Mouse (Mus musculus): ENCODE results near the gene Lss. TPM values are rescaled to one million over a fixed set of nuclear protein-coding genes. Genes with fewer than 3 reads are reported as not detected.
A peak's percentile ranks its signal among the peaks of the same experiment; 100 is the strongest.

The Lss gene
- polyA plus RNA-seq, 1 experiment from 2014 or later, result 13.7 TPM

- Histone ChIP-seq H3K9me3 (ENCODE audit: control insufficient read depth) (no peaks in the 10 kb centered on the region), H3K4me2 (replicated peaks; ENCODE audit: low read depth) (no peak overlapping the region), H3K4me3 (ENCODE audit: low read depth, low read length) (no peak overlapping the region), H3K9ac (ENCODE audit: low read depth, low read length) (no peak overlapping the region), H3K36me3 (ENCODE audit: control insufficient read depth, insufficient read depth) (no peaks in the 10 kb centered on the region), H3K27me3 (replicated peaks; ENCODE audit: control insufficient read depth, insufficient read depth, low read length) (no peaks in the 10 kb centered on the region), H3K27ac (ENCODE audit: low read depth, low read length) (no peak overlapping the region), H3K4me1 (replicated peaks; ENCODE audit: control insufficient read depth, insufficient read depth, low read length) (no peaks in the 10 kb centered on the region)
- ATAC-seq, result no peak
- WGBS, result 87% methylated on average over 3 of the region's 3 CpGs
- no peak for TF ChIP-seq CTCF (IDR thresholded peaks at IDR 0.05; ENCODE audit: low read depth)
Measured at GRCm38 (mm10) chr10:76572151-76572550, 40.8 kb downstream of the Lss start.

GRCm38 (mm10) chr10:76575374-76575773, 44.0 kb downstream of the Lss start, which contains the start of gene Ftcd:
Ftcd (plus strand) TSS chr10:76575648.
- WGBS, result 73% methylated on average over 3 of the region's 3 CpGs
- Histone ChIP-seq H3K4me2 (replicated peaks; ENCODE audit: low read depth) (no peak within 1 kb of the TSS), H3K27me3 (replicated peaks; ENCODE audit: control insufficient read depth, insufficient read depth, low read length) (no peaks in the 10 kb centered on the region), H3K9ac (ENCODE audit: low read depth, low read length) (no peak within 1 kb of the TSS), H3K4me3 (ENCODE audit: low read depth, low read length) (no peak within 1 kb of the TSS), H3K36me3 (ENCODE audit: control insufficient read depth, insufficient read depth) (no peaks in the 10 kb centered on the region), H3K9me3 (ENCODE audit: control insufficient read depth) (no peaks in the 10 kb centered on the region), H3K27ac (ENCODE audit: low read depth, low read length) (no peak within 1 kb of the TSS), H3K4me1 (replicated peaks; ENCODE audit: control insufficient read depth, insufficient read depth, low read length) (no peaks in the 10 kb centered on the region)
- TF ChIP-seq CTCF (IDR thresholded peaks at IDR 0.05; ENCODE audit: low read depth), result no peak
- ATAC-seq, result no peak

- H3K4me2 ChIP-seq (replicated peaks; ENCODE audit: low read depth), result no peak overlapping the region
- H3K27ac ChIP-seq (ENCODE audit: low read depth, low read length), result no peak overlapping the region
- no peaks in the 10 kb centered on the region for H3K9me3 ChIP-seq (ENCODE audit: control insufficient read depth)
- H3K27me3 ChIP-seq (replicated peaks; ENCODE audit: control insufficient read depth, insufficient read depth, low read length), result no peaks in the 10 kb centered on the region
- no peaks in the 10 kb centered on the region for H3K4me1 ChIP-seq (replicated peaks; ENCODE audit: control insufficient read depth, insufficient read depth, low read length)
- no peak overlapping the region for H3K9ac ChIP-seq (ENCODE audit: low read depth, low read length)
- H3K36me3 ChIP-seq (ENCODE audit: control insufficient read depth, insufficient read depth), result no peaks in the 10 kb centered on the region
- no peak for TF ChIP-seq CTCF (IDR thresholded peaks at IDR 0.05; ENCODE audit: low read depth)
- H3K4me3 ChIP-seq (ENCODE audit: low read depth, low read length), result no peak overlapping the region
- 67% methylated on average over 7 of the region's 7 CpGs for WGBS
- no peak for ATAC-seq
Measured at GRCm38 (mm10) chr10:76576920-76577319, 45.5 kb downstream of the Lss start.

GRCm38 (mm10) chr10:76584138-76584537, 52.8 kb downstream of the Lss start:
- Histone ChIP-seq H3K9me3 (ENCODE audit: control insufficient read depth) (no peaks in the 10 kb centered on the region), H3K4me2 (replicated peaks; ENCODE audit: low read depth) (peak overlapping the region; percentile 32), H3K36me3 (ENCODE audit: control insufficient read depth, insufficient read depth) (no peaks in the 10 kb centered on the region), H3K9ac (ENCODE audit: low read depth, low read length) (no peak overlapping the region), H3K27ac (ENCODE audit: low read depth, low read length) (no peak overlapping the region), H3K4me3 (ENCODE audit: low read depth, low read length) (no peak overlapping the region), H3K4me1 (replicated peaks; ENCODE audit: control insufficient read depth, insufficient read depth, low read length) (no peaks in the 10 kb centered on the region), H3K27me3 (replicated peaks; ENCODE audit: control insufficient read depth, insufficient read depth, low read length) (no peaks in the 10 kb centered on the region)
- 15% methylated on average over 10 of the region's 10 CpGs for WGBS
- ATAC-seq, result no peak
- no peak for TF ChIP-seq CTCF (IDR thresholded peaks at IDR 0.05; ENCODE audit: low read depth)

- Histone ChIP-seq H3K27me3 (replicated peaks; ENCODE audit: control insufficient read depth, insufficient read depth, low read length) (no peaks in the 10 kb centered on the region), H3K36me3 (ENCODE audit: control insufficient read depth, insufficient read depth) (no peaks in the 10 kb centered on the region), H3K4me3 (ENCODE audit: low read depth, low read length) (no peak overlapping the region), H3K9me3 (ENCODE audit: control insufficient read depth) (no peaks in the 10 kb centered on the region), H3K9ac (ENCODE audit: low read depth, low read length) (no peak overlapping the region), H3K27ac (ENCODE audit: low read depth, low read length) (no peak overlapping the region), H3K4me1 (replicated peaks; ENCODE audit: control insufficient read depth, insufficient read depth, low read length) (no peaks in the 10 kb centered on the region), H3K4me2 (replicated peaks; ENCODE audit: low read depth) (no peak overlapping the region)
- no peak for ATAC-seq
- 44% methylated on average over 1 of the region's 1 CpGs for WGBS
- TF ChIP-seq CTCF (IDR thresholded peaks at IDR 0.05; ENCODE audit: low read depth), result no peak
Measured at GRCm38 (mm10) chr10:76586190-76586589, 54.8 kb downstream of the Lss start.

- H3K27ac ChIP-seq (ENCODE audit: low read depth, low read length), result no peak overlapping the region
- no peak overlapping the region for H3K4me3 ChIP-seq (ENCODE audit: low read depth, low read length)
- TF ChIP-seq CTCF (IDR thresholded peaks at IDR 0.05; ENCODE audit: low read depth), result no peak
- no peak overlapping the region for H3K4me2 ChIP-seq (replicated peaks; ENCODE audit: low read depth)
- WGBS, result 68% methylated on average over 11 of the region's 11 CpGs
- no peaks in the 10 kb centered on the region for H3K4me1 ChIP-seq (replicated peaks; ENCODE audit: control insufficient read depth, insufficient read depth, low read length)
- no peaks in the 10 kb centered on the region for H3K27me3 ChIP-seq (replicated peaks; ENCODE audit: control insufficient read depth, insufficient read depth, low read length)
- no peak overlapping the region for H3K9ac ChIP-seq (ENCODE audit: low read depth, low read length)
- H3K36me3 ChIP-seq (ENCODE audit: control insufficient read depth, insufficient read depth), result no peaks in the 10 kb centered on the region
- no peak for ATAC-seq
- no peaks in the 10 kb centered on the region for H3K9me3 ChIP-seq (ENCODE audit: control insufficient read depth)
Measured at GRCm38 (mm10) chr10:76590197-76590596, 58.8 kb downstream of the Lss start.

GRCm38 (mm10) chr10:76596338-76596737, 65.0 kb downstream of the Lss start:
- no peak for ATAC-seq
- no peak for TF ChIP-seq CTCF (IDR thresholded peaks at IDR 0.05; ENCODE audit: low read depth)
- 91% methylated on average over 31 of the region's 31 CpGs for WGBS
- no peak overlapping the region for H3K4me3 ChIP-seq (ENCODE audit: low read depth, low read length)
- no peak overlapping the region for H3K4me2 ChIP-seq (replicated peaks; ENCODE audit: low read depth)
- no peak overlapping the region for H3K27ac ChIP-seq (ENCODE audit: low read depth, low read length)
- no peaks in the 10 kb centered on the region for H3K27me3 ChIP-seq (replicated peaks; ENCODE audit: control insufficient read depth, insufficient read depth, low read length)
- H3K4me1 ChIP-seq (replicated peaks; ENCODE audit: control insufficient read depth, insufficient read depth, low read length), result no peaks in the 10 kb centered on the region
- no peaks in the 10 kb centered on the region for H3K36me3 ChIP-seq (ENCODE audit: control insufficient read depth, insufficient read depth)
- no peak overlapping the region for H3K9ac ChIP-seq (ENCODE audit: low read depth, low read length)
- H3K9me3 ChIP-seq (ENCODE audit: control insufficient read depth), result no peaks in the 10 kb centered on the region
